Mouse (Mus musculus): ENCODE measurements around the gene Ripply2.
"Not testable (repeated sequence)": the region's sequence is repeated elsewhere in the genome, so short reads cannot be mapped to it uniquely, and the experiment has no call there.

Ripply2 gene

GRCm38 (mm10) chr9:87015288-87015937 is at the start of gene Ripply2:
Gene Ripply2, plus strand, starts transcription at chr9:87015537.
- DNase-seq (ENCODE audit: low spot score): no peak

GRCm38 (mm10) chr9:86972471-86972870 is 42.9 kb upstream of the Ripply2 start:
- not testable (repeated sequence) for DNase-seq (ENCODE audit: low spot score)

GRCm38 (mm10) chr9:86973562-86973961 is 41.8 kb upstream of the Ripply2 start:
- no peak for DNase-seq (ENCODE audit: low spot score)

- no peak for DNase-seq (ENCODE audit: low spot score)
Measured at GRCm38 (mm10) chr9:86976896-86977295, 38.4 kb upstream of the Ripply2 start.

- no peak for DNase-seq (ENCODE audit: low spot score)
Measured at GRCm38 (mm10) chr9:86978257-86978907, 37.0 kb upstream of the Ripply2 start.

GRCm38 (mm10) chr9:86980048-86980447 is 35.3 kb upstream of the Ripply2 start:
- DNase-seq (ENCODE audit: low spot score): no peak

GRCm38 (mm10) chr9:86980942-86981341 is 34.4 kb upstream of the Ripply2 start:
- DNase-seq (ENCODE audit: low spot score): no peak

- DNase-seq (ENCODE audit: low spot score): no peak
Measured at GRCm38 (mm10) chr9:86981551-86981950, 33.8 kb upstream of the Ripply2 start.

- no peak for DNase-seq (ENCODE audit: low spot score)
Measured at GRCm38 (mm10) chr9:86984583-86984982, 30.8 kb upstream of the Ripply2 start.

- no peak for DNase-seq (ENCODE audit: low spot score)
Measured at GRCm38 (mm10) chr9:86985105-86985504, 30.2 kb upstream of the Ripply2 start.

GRCm38 (mm10) chr9:86986703-86987296 is 28.5 kb upstream of the Ripply2 start:
- no peak for DNase-seq (ENCODE audit: low spot score)

- no peak for DNase-seq (ENCODE audit: low spot score)
Measured at GRCm38 (mm10) chr9:86989822-86990221, 25.5 kb upstream of the Ripply2 start.

GRCm38 (mm10) chr9:86991758-86992157 is 23.6 kb upstream of the Ripply2 start:
- no peak for DNase-seq (ENCODE audit: low spot score)

GRCm38 (mm10) chr9:86997046-86997691 is 18.2 kb upstream of the Ripply2 start:
- DNase-seq (ENCODE audit: low spot score): no peak

- no peak for DNase-seq (ENCODE audit: low spot score)
Measured at GRCm38 (mm10) chr9:86999956-87000582, 15.3 kb upstream of the Ripply2 start.

- DNase-seq (ENCODE audit: low spot score): no peak
Measured at GRCm38 (mm10) chr9:87004701-87005434, 10.5 kb upstream of the Ripply2 start.

- DNase-seq (ENCODE audit: low spot score): no peak
Measured at GRCm38 (mm10) chr9:87005435-87005779, 9.9 kb upstream of the Ripply2 start.

- no peak for DNase-seq (ENCODE audit: low spot score)
Measured at GRCm38 (mm10) chr9:87008507-87008906, 6.8 kb upstream of the Ripply2 start.

GRCm38 (mm10) chr9:87008919-87009318 is 6.4 kb upstream of the Ripply2 start:
- no peak for DNase-seq (ENCODE audit: low spot score)

GRCm38 (mm10) chr9:87015938-87016294 is 579 bp downstream of the Ripply2 start:
- DNase-seq (ENCODE audit: low spot score): no peak

GRCm38 (mm10) chr9:87021778-87022523 is 6.6 kb downstream of the Ripply2 start, which contains the start of gene Cyb5r4:
Gene Cyb5r4, plus strand, starts transcription at chr9:87022014.
- peak; percentile 88 for DNase-seq (ENCODE audit: low spot score)
